Mouse (Mus musculus) left cerebral cortex, postnatal 25 days (tissue): ENCODE data around the gene Ndufa13. TPM values are rescaled to one million over a fixed set of nuclear protein-coding genes. Genes with fewer than 3 reads are reported as not detected.

Experiments
- DNase-seq, 2 experiments: peaks; one replicate each; pipeline ENCODE4 v3.0.0; 2022; ENCODE audit warnings: low spot score in 2 of 2, mixed read lengths in 1 of 2
- intact Hi-C: fragments of 180-260 bp; cut with DNase I; formaldehyde crosslinking; loops from one replicate; pipeline ENCODE4 v1.15.1; 2025
- total RNA-seq, 2 experiments: library from RNA; stranded (reverse); gene quantifications; 2 replicates each; pipeline ENCODE4 v1.2.3; 2021

The Ndufa13 gene
- total RNA-seq, 2 experiments from 2014 or later = 153 to 154 TPM

GRCm38 (mm10) chr8:69882833-69883600, 19.3 kb downstream of the Ndufa13 start:
- no peak for DNase-seq

GRCm38 (mm10) chr8:69882021-69882756, 20.2 kb downstream of the Ndufa13 start:
- intact Hi-C loops = no loop called here
- DNase-seq = peak; percentile 61 to 64

More at GRCm38 (mm10) chr8:69882833-69883600, 19.3 kb downstream of the Ndufa13 start:
- intact Hi-C loops = no loop called here

- DNase-seq = no peak
- intact Hi-C loops = no loop called here
Measured at GRCm38 (mm10) chr8:69881261-69881865, 21.0 kb downstream of the Ndufa13 start.

- no peak for DNase-seq
- intact Hi-C loops = no loop called here
Measured at GRCm38 (mm10) chr8:69880841-69881240, 21.5 kb downstream of the Ndufa13 start.

- intact Hi-C loops = no loop called here
- no peak for DNase-seq
Measured at GRCm38 (mm10) chr8:69879678-69880077, 22.7 kb downstream of the Ndufa13 start.

GRCm38 (mm10) chr8:69877992-69878391, 24.4 kb downstream of the Ndufa13 start:
- intact Hi-C loops = loop anchor here (2.0 kb wide), 1 partner anchor 41 kb away; no protein-coding TSS in a partner anchor
- DNase-seq = no peak

- DNase-seq = no peak
- intact Hi-C loops = loop anchor here (2.0 kb wide), 1 partner anchor 41 kb away; no protein-coding TSS in a partner anchor
Measured at GRCm38 (mm10) chr8:69877396-69877795, 25.0 kb downstream of the Ndufa13 start.

- no peak for DNase-seq
- intact Hi-C loops = loop anchor here (2.0 kb wide), 1 partner anchor 42 kb away; no protein-coding TSS in a partner anchor
Measured at GRCm38 (mm10) chr8:69876967-69877366, 25.4 kb downstream of the Ndufa13 start.

- no peak for DNase-seq
- intact Hi-C loops = loop anchor here (2.0 kb wide), 1 partner anchor 43 kb away; no protein-coding TSS in a partner anchor
Measured at GRCm38 (mm10) chr8:69876097-69876496, 26.3 kb downstream of the Ndufa13 start.

- intact Hi-C loops = no loop called here
- no peak for DNase-seq
Measured at GRCm38 (mm10) chr8:69874654-69875053, 27.7 kb downstream of the Ndufa13 start.

- DNase-seq = peak; percentile 63 to 75
- intact Hi-C loops = no loop called here
Measured at GRCm38 (mm10) chr8:69874155-69874554, 28.2 kb downstream of the Ndufa13 start.

- intact Hi-C loops = no loop called here
- no peak for DNase-seq
Measured at GRCm38 (mm10) chr8:69870907-69871306, 31.5 kb downstream of the Ndufa13 start.

GRCm38 (mm10) chr8:69870003-69870765, 32.2 kb downstream of the Ndufa13 start:
- peak in 1 of 2 experiments; percentile 68 for DNase-seq
- intact Hi-C loops = no loop called here

GRCm38 (mm10) chr8:69867696-69868326, 34.5 kb downstream of the Ndufa13 start:
- intact Hi-C loops = no loop called here
- DNase-seq = no peak

- intact Hi-C loops = no loop called here
- DNase-seq = no peak
Measured at GRCm38 (mm10) chr8:69864180-69864579, 38.2 kb downstream of the Ndufa13 start.

GRCm38 (mm10) chr8:69863387-69864020, 38.9 kb downstream of the Ndufa13 start:
- intact Hi-C loops = no loop called here

GRCm38 (mm10) chr8:69861251-69861650, 41.1 kb downstream of the Ndufa13 start:
- intact Hi-C loops = no loop called here
- no peak for DNase-seq

More at GRCm38 (mm10) chr8:69863387-69864020, 38.9 kb downstream of the Ndufa13 start:
- DNase-seq = peak in 1 of 2 experiments; percentile 60

- intact Hi-C loops = no loop called here
Measured at GRCm38 (mm10) chr8:69860807-69861206, 41.6 kb downstream of the Ndufa13 start.

More at GRCm38 (mm10) chr8:69860807-69861206, 41.6 kb downstream of the Ndufa13 start:
- DNase-seq = no peak
